Mouse (Mus musculus) layer of hippocampus, adult 18-20 months (tissue): ENCODE measurements around the gene Slamf1. TPM values are rescaled to one million over a fixed set of nuclear protein-coding genes. Genes with fewer than 3 reads are reported as not detected.

Experiments
- DNase-seq, 2 experiments: peaks; one replicate each; pipeline ENCODE4 v3.0.0; 2022; ENCODE audit warnings: low spot score in 2 of 2
- long read RNA-seq: library from polyadenylated mRNA; stranded (forward); transcript quantifications from one replicate; pipeline ENCODE4 v2.0.0, GENCODE M21; 2021
- total RNA-seq, 2 experiments: library from RNA; stranded (reverse); gene quantifications; 2 replicates each; pipeline ENCODE4 v1.2.3; 2021

Gene Slamf1
- under 1 TPM in 1 of 2 experiments, not detected in 1; 0.10 TPM for total RNA-seq
- long read RNA-seq, partial matches to known transcripts: 1 of 2 reads
- long read RNA-seq, other reads (novel, unspliced or antisense): 1 of 2 reads

- no peak for DNase-seq
These were observed at the start of gene Slamf1 for GRCm38 (mm10) chr1:171766898-171767297. Slamf1 (plus strand) TSS chr1:171767127.

GRCm38 (mm10) chr1:171731195-171731594, 35.7 kb upstream of the Slamf1 start:
- DNase-seq: no peak

GRCm38 (mm10) chr1:171734898-171735297, 32.0 kb upstream of the Slamf1 start:
- no peak for DNase-seq

GRCm38 (mm10) chr1:171748127-171748969, 18.6 kb upstream of the Slamf1 start:
- DNase-seq: no peak

GRCm38 (mm10) chr1:171761853-171762448, 5.0 kb upstream of the Slamf1 start:
- DNase-seq: no peak

GRCm38 (mm10) chr1:171770996-171771395, 4.1 kb downstream of the Slamf1 start:
- DNase-seq: no peak

- DNase-seq: no peak
These were observed 5.3 kb downstream of the Slamf1 start for GRCm38 (mm10) chr1:171772121-171772735.

GRCm38 (mm10) chr1:171773232-171773989, 6.5 kb downstream of the Slamf1 start:
- no peak for DNase-seq

- DNase-seq: no peak
These were observed 7.3 kb downstream of the Slamf1 start for GRCm38 (mm10) chr1:171774266-171774665.

GRCm38 (mm10) chr1:171774678-171775077, 7.8 kb downstream of the Slamf1 start:
- no peak for DNase-seq

GRCm38 (mm10) chr1:171775781-171776180, 8.9 kb downstream of the Slamf1 start:
- peak; percentile 14 to 55 for DNase-seq

GRCm38 (mm10) chr1:171777026-171777425, 10.1 kb downstream of the Slamf1 start:
- no peak for DNase-seq

- DNase-seq: no peak
These were observed 15.5 kb downstream of the Slamf1 start for GRCm38 (mm10) chr1:171782287-171782915.

GRCm38 (mm10) chr1:171785871-171786270, 18.9 kb downstream of the Slamf1 start:
- DNase-seq: no peak

- no peak for DNase-seq
These were observed 20.5 kb downstream of the Slamf1 start for GRCm38 (mm10) chr1:171787281-171788015.

- DNase-seq: peak; percentile 37 to 56
These were observed 21.7 kb downstream of the Slamf1 start for GRCm38 (mm10) chr1:171788461-171789283.

GRCm38 (mm10) chr1:171789407-171789806, 22.5 kb downstream of the Slamf1 start:
- DNase-seq: no peak

GRCm38 (mm10) chr1:171791491-171791890, 24.6 kb downstream of the Slamf1 start:
- no peak for DNase-seq

- no peak for DNase-seq
These were observed 29.3 kb downstream of the Slamf1 start for GRCm38 (mm10) chr1:171796185-171796584.
